Mouse (Mus musculus): ENCODE data around the gene Bicra.

- no peak for TF ChIP-seq CTCF (IDR thresholded peaks at IDR 0.05)
- no peak for TF ChIP-seq EP300 (IDR thresholded peaks at IDR 0.05)
Observed at GRCm38 (mm10) chr7:16039363-16039762, 8.4 kb downstream of the Bicra start.
